Mouse (Mus musculus) spleen, postnatal 36 days (tissue): ENCODE results near the gene Nrp2.

Experiments used
- DNase-seq, 2 experiments: peaks; one replicate each; pipeline ENCODE4 v3.0.0; 2022; ENCODE audit warnings: low spot score in 2 of 2, mixed read lengths in 1 of 2

Gene Nrp2

DNA sequence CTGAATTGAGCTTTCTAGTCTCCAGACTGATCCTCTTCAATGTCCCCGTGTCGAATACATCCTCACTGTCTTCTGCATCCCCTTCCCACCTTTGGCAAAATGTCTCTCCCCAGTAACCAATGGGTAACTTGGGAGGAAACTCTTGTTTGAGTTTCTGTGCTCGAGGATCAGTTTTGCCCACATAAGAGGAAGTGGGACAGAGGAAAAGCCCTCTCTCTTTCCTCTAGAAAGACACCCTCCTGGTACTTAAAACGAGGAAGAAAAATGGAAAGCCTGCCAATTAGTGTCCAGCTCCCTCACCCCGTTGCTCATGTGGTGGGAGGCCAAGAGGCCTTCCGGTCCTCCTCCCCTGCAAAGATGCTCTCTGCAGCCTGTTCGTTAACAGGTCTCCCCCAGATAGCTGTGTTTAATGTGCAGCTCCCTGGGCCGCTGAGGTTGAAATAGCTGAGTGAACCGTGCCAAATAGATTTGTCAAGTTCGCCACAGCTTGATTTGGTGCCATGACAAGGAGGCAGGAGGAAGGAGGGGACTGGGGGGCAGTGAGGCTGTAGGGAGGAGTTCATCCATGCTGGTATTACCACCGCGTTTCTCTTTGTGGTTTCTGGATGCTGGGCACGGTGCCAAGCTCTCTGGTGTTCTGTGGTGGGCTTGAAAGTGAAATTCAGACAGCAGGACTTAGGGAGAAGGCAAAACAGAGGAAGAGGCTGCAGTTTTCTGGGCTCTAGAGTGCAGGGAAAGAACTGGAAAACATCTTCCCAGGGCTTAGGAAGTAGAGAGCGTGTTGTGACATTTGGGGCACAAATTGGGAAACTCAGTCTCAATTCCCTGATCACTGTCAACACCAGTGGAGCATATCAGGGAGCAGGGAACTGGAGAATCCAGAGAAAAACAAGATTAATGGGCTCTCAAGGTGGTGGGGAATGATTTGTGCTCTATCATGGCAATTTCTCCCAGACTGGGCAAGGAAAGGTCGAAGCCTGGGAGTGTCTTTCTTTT, 48.2 kb downstream of the Nrp2 start:
- DNase-seq: no peak

DNA sequence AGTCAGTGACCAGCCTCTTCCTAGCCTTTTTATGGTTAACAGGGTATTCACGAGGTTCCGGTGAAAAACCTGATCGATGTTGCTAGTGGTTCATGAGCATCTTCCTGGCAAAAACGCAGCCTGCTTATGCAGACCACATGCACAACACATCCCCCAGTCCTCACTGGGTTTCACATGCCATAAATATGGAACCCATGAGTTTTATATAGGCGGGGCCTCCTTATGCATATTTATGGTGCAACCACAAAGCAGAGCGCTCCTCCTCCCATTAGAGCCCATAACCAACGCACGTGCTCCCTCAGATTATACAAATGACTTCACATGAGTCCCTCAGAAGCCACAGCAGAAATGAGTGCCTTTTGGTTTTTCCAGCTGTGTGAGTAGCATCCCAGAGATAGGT, 49.0 kb downstream of the Nrp2 start:
- DNase-seq: no peak

DNA sequence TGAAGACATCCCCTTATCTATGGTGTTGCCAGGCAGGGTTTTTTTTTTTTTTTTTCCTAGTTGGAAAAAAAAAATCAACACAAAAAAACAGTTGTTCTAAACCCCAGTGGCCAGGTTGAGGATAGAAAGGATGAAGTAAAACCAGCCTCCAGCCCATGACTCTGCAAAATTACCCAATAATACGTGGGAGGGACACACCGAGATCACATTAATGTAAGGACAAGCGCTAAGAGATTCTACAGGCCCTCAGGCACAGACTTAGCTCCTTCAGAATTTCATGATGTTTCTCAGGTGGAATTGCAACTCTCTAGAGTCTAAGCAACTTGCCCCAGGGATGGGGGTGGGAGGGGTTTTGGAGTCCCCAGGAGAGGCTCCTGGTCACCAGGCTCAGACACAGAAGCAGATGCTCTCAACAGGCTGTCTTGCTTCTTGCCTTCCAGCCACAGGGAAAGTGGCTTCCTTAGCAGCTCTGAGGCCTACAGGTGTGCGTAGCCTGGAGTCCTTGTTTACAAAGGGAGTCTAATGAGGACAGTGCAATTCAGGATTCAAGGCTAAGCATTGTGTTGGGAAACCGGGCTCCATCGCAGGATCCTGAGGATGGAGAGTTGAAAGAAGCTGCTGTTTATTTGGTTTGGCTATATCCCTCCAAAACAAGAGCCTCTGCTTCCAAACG, 49.7 kb downstream of the Nrp2 start:
- DNase-seq: no peak

DNA sequence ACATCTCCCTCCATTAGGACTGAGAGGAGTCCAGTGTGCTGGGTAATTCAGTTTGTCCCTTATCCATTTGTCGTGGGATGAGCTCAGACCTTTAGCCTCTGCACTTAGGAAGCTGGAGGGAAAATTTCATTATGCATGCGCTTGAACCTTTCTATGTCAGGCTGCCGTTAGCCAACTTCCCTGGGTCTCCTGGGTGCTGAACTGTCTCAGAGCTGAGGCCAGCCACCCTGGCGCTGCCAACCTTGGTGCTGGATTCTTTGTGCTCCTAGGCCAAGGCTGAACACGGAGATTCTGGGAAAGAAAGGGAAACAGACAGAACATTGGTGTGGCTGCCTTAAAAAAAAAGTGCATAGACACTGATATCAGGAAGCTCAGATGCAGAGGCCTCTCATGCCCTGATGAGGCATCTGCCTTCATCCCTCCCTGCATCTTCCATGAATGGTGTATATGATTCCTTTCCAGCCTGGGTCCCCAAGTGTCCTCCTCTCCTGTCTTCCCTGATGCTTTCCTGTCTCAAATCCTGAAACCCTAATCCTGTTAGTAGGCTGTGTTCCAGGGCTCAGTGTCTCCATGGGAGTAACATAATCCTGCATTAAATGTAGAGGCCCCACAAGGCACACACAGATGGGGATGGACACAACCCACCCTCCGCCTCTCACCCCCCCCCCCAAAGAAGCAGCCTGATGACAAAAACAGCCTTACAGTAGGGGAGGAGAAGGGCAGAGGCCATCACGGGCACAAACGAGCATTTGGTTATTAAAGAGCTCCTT, 51.2 kb downstream of the Nrp2 start:
- no peak for DNase-seq

DNA sequence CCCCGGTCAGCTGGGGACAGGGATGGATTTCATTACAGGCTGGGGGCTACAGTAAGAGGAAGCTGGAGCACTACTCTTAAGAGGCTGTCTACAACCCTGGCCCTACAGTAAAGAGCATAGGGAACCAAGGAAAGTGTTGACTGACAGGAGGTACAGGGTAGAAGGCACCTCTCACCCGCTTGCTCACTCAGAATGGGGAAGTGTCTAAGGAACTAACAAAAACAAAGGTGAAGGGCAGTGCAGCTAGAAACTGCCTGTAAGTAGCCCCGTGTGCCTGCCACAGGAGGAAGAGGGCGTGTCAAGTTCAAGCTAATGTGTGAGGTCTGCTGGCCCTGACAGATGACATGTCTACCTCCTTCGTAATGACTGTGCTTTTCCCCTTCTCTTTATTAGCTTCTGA, 57.0 kb downstream of the Nrp2 start:
- peak; percentile 75 for DNase-seq

DNA sequence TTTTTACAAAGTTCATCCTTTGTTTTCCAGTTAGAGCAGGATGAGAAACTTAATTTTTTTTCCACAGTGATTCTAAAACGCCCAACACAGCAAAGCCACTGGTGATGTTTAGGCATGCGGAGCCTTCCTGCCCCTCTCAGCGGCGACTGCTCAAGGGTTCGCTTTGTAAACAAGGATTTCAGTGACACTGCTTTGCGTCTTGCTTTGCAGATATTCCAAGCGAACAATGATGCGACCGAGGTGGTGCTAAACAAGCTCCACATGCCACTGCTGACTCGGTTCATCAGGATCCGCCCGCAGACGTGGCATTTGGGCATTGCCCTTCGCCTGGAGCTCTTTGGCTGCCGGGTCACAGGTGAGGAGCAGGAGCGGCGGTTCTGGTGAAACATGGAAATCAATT, 57.5 kb downstream of the Nrp2 start:
- DNase-seq: no peak

DNA sequence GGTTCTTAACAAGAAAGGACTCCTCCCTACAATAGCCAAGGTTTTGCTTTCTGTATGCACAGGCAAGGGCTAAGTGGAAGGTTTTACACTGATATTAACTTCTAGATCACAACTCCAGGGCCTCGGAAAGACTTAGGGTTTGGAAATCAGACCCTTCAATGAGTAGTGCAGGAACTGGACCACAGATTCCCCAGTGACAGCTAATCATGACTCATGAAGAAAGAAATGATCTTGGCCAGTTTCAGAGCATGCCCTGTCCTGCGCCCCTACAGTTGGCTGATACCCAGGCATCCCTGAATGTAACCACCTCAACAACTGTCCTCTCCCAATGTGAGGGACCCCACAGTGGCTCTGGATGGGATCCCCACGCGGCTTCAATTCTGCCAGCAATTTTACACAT, 60.7 kb downstream of the Nrp2 start:
- no peak for DNase-seq

DNA sequence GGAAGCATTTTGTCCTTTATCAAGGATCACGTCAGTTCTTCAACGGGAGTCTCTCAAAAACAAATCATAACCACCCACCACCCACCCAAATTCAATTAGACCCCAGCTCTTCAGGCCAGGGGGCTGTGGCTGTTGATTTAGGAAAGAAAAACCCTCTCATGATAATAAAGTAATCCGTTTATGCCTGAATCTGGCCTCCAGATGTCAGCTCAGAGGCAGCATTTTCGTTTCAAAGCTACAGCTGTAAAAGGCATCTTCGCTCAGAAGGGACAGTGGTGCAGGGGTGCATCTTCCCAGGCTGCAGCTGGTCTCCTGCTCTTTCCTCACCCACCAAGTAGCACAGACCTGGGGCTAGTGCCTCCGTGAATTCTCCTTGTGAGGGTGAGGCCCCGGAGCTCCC, 62.1 kb downstream of the Nrp2 start:
- DNase-seq: no peak

DNA sequence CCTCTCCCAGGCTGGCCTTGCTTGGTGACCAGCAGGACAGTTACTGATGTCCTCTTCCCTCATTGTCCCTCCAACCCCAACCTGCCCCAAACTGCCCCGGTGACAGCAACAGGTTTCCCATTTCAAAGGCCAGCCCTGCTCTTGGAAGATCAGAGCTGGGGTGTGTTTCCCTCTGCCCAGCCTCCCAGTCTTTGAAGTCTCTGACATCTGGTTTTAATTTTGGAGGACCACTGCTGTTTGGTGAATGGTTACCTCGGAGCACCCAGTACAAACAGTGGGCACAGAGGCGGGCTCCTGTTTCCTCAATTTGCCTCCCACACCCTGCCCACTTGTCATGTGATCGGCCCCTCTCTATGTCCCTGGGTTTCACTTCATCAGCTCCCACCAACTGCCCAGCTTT, 63.7 kb downstream of the Nrp2 start:
- no peak for DNase-seq

DNA sequence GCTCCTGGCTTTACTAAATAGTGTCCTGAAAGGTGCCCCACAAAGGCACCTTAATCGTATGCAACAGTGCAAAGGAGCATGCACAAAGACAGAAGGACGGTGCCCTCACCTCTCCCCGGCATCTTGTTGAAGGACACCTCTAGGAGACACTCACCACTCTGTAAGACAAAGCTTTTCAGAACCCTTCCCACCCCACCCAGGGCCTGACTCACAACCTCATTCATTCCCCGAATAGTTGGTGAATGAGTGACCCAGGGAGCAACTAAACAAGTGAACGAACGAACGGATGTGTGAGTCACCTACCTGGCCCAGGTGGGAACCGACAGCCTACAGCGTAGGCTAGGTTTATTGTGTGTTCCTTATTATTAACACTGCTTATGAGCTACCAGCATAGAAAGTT, 64.5 kb downstream of the Nrp2 start:
- no peak for DNase-seq

DNA sequence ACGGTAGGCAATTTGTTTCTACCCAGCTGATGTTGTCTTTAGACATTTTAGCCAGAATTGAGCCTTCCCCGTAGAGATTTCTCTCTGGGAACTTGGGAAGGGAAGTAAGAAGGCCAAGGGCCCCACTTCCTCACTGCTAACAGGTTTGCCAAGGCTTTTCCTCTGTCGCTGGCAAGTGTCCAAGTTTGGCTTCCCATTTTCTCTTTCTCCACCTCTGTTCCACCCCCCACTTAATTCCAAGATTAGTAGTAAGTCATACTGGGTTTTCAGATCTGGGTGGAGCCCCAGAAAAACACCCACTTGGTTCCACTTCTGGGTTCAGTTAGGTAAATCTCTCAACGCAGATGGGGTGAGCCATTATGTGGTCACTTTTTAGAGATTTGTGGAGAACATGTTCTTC, 67.5 kb downstream of the Nrp2 start:
- no peak for DNase-seq

DNA sequence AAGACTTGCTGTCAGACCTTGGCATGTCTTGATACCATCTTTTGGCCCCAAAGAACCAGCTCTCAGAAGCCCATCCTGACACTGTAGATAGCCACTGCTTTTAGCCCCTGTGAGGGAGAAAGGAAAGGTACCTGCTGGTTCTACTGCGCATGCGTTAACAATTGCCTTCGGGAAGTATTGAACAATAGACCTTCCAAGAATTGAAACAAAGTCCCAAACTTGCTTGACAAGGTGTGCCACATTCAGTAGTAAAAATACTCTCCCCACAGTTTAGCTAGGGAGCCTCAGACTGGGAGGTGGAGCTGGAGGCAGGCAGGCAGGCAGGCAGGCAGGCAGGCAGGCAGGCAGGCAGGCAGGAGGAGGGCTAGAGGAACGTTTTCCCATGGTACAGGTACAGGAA, 69.3 kb downstream of the Nrp2 start:
- no peak for DNase-seq

DNA sequence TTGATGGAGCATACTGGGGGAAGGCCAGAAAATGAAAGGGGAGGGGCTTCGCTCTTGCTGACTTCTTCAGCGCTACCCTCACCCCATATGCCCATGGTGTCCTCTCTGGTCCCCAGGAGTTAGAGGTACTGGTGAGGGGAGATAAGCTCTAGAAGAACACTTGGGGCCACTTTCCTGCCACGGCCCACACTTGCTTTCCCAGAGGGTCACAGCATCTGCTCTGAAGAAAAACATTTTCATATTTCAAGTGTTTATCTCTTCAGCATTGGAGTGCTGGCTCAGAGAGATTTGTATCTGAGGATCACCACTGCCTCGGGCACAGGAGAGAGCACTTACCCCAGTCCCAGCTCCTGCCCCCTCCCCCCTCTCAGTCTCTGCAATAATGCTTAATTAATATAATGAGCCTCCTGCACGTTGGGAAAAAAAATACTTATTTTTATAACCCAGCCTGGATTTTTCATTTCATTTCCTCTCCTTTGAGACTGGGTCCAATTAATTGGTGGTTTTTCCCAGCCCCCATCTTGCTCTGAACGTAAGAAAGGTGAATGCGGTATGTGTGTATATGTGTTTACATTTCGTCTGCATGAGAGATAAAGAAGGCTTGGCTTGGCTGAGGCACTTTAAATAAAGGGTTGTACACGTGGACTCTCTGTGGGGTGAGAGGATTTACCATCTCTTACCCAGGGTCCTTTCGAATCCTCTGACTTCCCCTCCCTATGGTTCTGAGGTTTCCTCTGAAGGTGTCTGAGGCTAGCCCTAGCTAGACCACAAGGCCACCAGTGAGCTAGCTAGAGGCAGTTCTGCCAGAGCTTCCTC, 70.2 kb downstream of the Nrp2 start:
- no peak for DNase-seq

DNA sequence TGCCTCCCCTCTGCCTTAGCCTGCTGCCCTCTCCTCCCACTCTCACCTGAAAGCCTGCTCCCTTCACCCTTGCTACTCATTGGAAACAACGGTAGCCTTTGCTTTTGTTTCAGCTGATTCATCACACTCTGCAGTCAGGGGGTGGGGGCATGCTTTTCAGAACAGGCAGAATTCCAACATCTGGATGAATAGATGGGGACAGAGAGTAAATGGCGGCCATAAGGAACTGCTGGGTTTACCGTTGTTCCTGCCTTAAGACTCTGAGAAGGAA, 70.8 kb downstream of the Nrp2 start:
- no peak for DNase-seq

DNA sequence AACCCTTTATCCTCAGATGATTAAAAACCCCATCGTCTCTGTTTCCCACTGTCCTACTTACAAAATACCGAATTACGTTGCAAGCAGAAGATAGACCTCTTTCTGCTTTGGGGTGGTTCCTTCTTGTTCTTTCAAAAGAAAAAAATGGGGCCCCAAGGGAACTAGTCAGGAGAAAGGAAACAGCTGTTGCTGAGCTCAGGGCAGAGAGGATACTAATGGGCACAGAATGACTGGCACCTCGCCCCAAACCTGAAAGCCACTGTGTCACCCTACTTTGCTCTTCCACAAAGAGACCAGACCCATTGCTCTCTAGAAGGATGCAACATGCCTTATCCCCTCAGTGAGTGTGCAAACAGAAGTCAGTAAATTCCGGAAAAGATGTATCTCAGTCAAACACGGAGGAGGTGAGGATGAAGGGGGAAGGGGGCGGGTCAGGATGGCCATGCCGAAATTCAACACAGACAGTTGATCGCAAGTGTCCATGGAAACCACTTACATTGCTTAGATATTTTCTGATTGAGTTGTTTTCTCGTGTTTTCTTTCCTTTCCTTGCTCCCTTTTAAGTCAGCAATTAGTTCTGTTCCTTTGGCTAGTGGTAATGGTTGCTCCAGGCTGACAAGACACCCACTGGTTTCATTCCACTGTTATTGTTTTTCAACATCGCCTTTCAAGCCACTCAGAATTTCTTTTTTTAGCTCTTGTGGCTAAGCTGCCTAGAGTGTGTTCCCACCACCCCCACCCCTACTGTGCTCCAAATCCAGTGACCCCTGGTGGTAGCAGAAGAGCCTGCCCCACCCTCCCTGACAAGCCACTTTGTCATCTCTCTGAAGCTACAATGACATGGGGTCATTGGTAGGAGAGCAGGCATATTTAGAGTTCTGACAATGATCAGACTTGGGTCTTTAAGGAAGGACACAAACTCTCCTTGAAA, 71.5 kb downstream of the Nrp2 start:
- DNase-seq: peak in 1 of 2 experiments; percentile 18

DNA sequence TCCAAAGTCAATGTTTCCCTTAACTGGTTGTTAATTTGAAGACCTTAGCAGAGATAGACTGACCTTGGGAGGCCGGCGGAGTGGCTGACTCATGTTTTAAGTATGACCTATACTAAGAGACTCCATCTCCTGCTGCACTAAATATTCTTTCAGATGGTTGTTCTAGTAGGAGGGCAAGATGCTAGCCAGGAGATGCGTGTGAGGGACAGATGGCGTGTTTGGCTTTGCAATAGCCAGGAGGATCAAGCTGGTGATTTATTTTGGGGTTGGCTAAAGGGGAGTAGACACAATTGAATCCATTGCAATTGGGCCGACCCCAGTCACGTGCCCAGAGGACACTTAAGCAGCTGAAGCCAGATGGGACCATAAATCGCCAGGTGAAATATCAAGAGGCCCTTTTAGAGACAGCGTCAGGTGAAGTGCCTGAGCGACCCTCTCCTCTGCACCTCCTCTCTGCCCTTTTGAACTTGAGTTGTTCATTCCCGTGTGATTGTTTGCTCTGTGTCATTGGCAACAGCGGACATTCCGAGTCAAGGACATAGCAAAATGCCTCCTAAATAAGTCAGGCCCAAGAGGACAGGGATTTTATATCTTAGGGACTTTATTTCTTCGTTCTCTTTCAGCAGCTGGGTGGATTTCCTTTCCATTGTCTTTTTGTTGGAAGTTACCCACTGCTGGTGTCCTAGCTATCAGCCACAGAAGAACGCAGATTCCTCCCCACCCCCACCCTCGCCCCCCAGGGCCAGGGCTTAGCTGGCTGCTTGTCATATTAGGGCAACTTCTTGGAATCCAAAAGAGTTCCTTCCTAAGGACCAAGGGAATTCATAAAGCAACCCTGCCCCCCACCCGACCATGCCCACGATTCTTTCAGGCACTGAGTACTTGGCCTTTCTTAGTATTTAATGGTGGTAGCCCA, 74.5 kb downstream of the Nrp2 start:
- DNase-seq: no peak

DNA sequence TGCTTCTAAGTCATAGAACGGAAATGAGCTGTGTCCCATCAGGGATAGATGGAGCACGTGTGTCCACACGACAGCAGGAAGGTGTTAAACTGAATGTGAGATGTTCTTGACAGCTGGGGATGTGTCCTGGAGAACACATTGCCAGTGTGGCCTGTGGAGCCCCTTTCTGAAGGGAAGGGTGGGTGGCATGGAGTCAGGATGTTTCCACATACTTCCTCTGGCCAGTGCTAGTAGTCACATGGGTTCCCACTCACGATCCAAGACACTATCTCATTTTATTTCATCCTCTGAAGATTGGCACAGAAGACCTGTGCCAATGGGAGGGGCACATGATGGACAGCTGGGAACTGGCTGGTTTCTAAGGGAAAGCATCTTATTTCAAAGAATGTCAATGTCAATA, 75.8 kb downstream of the Nrp2 start:
- no peak for DNase-seq

DNA sequence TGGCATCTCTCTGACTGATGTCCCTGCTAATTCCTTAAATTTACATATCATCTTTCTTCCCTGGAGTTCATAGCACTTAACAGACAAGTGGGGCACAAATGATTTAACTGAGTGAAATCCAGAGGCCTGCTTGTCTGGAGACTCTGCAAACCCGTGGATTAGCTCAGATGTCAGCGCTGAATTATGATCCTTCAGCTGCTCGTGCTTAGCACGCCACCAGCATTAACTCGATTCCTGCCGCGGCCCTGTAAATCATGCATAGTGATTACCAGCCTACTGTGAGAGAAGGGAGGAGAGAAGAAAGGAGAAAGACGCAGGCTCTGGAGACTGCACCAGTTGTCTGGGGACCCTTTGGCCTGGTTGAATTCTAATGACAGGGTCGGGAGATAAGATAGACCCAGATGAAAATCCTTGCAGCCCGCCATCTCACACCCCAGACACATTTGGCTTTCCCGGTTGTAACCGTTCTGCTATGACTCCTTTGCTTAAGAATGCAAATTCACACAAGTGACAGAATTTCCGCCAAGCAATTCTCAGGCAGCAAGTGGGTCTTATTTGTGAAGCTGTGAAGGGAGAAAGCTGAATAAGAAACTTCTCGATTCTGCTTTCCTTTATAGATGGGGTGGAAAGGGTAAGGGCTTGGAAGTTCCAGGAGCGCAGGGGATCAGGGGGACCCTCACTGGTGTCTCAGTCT, 77.1 kb downstream of the Nrp2 start:
- no peak for DNase-seq

DNA sequence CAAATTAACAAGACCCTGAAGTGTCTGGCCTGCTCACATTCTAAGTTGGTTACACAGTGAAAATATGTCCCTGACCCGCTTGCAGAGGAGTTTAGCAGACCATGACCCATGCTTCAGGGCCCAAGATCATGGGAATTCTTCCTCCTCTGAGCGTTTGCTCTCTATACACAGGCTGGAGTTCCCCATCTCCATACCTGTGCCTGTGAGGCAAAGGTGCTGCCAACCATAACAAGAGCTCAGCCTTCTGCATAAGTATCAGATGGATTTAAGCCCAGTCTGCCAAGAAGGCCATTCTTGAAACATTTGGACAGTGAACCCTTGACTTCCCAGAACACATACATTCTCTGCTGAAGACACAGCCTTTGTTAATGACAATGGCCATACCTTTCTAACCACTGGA, 79.1 kb downstream of the Nrp2 start:
- no peak for DNase-seq
